Mouse (Mus musculus) common myeloid progenitor, adult 5-6 weeks (primary cell): ENCODE measurements around the gene Gnai3. TPM values are rescaled to one million over a fixed set of nuclear protein-coding genes. Genes with fewer than 3 reads are reported as not detected.
A peak's percentile ranks its signal among the peaks of the same experiment; 100 is the strongest.

Experiments
- ATAC-seq: replicated peaks from 2 replicates; pipeline ENCODE4 v1.8.0; 2016; ENCODE audit warnings: low read depth, mild to moderate bottlenecking, moderate TSS enrichment, inconsistent platforms; ENCODE audit not compliant: poor library complexity, severe bottlenecking
- total RNA-seq: library from RNA; stranded (forward); fragments of 200-1000, 187-1606 nt; gene quantifications from 2 replicates; pipeline ENCODE4 v1.2.3, GENCODE M21; 2017

Gnai3 gene
- 120 and 122 TPM in 2 replicates for total RNA-seq

- peak; percentile 93 for ATAC-seq
Observed at GRCm38 (mm10) chr3:108145534-108146445, at the start of gene Gnai3. Gene Gnai3 (minus strand): TSS chr3:108146146.

GRCm38 (mm10) chr3:108195287-108195686 lies 49.3 kb upstream of the Gnai3 start:
- no peak for ATAC-seq

GRCm38 (mm10) chr3:108193686-108194085 lies 47.7 kb upstream of the Gnai3 start:
- no peak for ATAC-seq

GRCm38 (mm10) chr3:108189897-108190296 lies 44.0 kb upstream of the Gnai3 start:
- ATAC-seq, result no peak

- ATAC-seq, result no peak
Observed at GRCm38 (mm10) chr3:108188716-108189490, 43.0 kb upstream of the Gnai3 start.

- peak; percentile 67 for ATAC-seq
Observed at GRCm38 (mm10) chr3:108187111-108187795, 41.3 kb upstream of the Gnai3 start.

- ATAC-seq, result peak; percentile 33; the same call in 1 of the 2 replicates
Observed at GRCm38 (mm10) chr3:108186098-108187047, 40.4 kb upstream of the Gnai3 start, which contains the start of gene Amigo1. Gene Amigo1 (plus strand): TSS chr3:108186335.

GRCm38 (mm10) chr3:108185460-108186097 lies 39.6 kb upstream of the Gnai3 start:
- peak; percentile 30; the same call in 1 of the 2 replicates for ATAC-seq

GRCm38 (mm10) chr3:108184742-108185141 lies 38.8 kb upstream of the Gnai3 start:
- no peak for ATAC-seq

GRCm38 (mm10) chr3:108180514-108180913 lies 34.6 kb upstream of the Gnai3 start:
- no peak for ATAC-seq

- ATAC-seq, result no peak
Observed at GRCm38 (mm10) chr3:108178756-108179715, 33.1 kb upstream of the Gnai3 start.

- no peak for ATAC-seq
Observed at GRCm38 (mm10) chr3:108174672-108175531, 29.0 kb upstream of the Gnai3 start.

GRCm38 (mm10) chr3:108169199-108169598 lies 23.3 kb upstream of the Gnai3 start:
- no peak for ATAC-seq

- no peak for ATAC-seq
Observed at GRCm38 (mm10) chr3:108167499-108167898, 21.6 kb upstream of the Gnai3 start.

GRCm38 (mm10) chr3:108166486-108167211 lies 20.7 kb upstream of the Gnai3 start:
- ATAC-seq, result 0 out of 2 replicates have a peak, but pooled peaks have one; percentile 52
